In the genomic region with DNA sequence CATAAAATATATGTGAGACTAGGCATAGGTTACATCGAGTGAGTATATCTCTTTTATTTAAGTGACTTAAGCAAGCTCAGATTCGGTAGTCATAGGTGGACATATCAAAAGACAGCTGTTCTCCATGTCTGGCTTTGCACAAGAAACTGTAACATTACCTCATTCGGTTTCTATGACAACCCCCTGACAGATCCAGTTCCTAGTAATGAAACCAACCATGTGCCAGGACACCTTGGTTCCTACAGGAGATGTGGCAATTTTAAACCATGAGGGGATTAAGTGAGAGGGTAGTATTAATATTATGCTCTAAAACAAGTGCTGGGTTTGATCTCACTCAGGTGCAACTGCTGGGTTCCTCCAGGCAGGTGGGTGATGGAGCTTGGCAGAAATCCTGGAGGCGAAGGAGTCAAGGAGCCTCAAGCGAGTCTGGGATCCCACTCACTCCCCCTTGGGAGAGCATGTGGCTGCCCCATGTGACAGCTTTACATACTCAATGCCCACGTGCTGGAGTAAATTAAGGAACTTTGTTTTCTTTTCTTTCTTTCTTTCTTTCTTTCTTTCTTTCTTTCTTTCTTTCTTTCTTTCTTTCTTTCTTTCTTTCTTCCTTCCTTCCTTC, we compare ENCODE assay signal across 13 mouse cellular contexts.
A peak's percentile ranks its signal among the peaks of the same experiment; 100 is the strongest.
DNase-seq lines count a peak whose midpoint lies in the region; ATAC-seq lines count a peak whose summit lies in the region.
"Had no signal": no experiment of that assay in that cellular context is flagged by ENCODE, and none has a peak within 500 bp of the region (broad histone marks: within the 10 kb centered on the region; RNA-seq: fewer than 3 reads in every experiment).

No protein-coding gene starts in this region.

- H3K36me3 ChIP-seq in heart, embryonic 13.5 days, result peaks cover 4% of the 10 kb centered on the region; the same call in 1 of the 2 replicates
- H3K36me3 ChIP-seq: midbrain, embryonic 12.5 days had no signal

- H3K4me2 ChIP-seq in heart, embryonic 13.5 days, result no peak overlapping the region
- H3K4me2 ChIP-seq: midbrain, embryonic 12.5 days had no signal

- no peak overlapping the region for H3K4me3 ChIP-seq in heart, embryonic 13.5 days
- H3K4me3 ChIP-seq: midbrain, embryonic 12.5 days had no signal

- H3K4me1 ChIP-seq in heart, embryonic 13.5 days, result peaks cover 58% of the 10 kb centered on the region

- H3K9ac ChIP-seq in heart, embryonic 13.5 days, result no peak overlapping the region
- H3K9ac ChIP-seq: midbrain, embryonic 12.5 days had no signal

- DNase-seq in heart, adult 8-10 months (ENCODE audit: low spot score), result no peak
- peak; percentile 49 to 50 for DNase-seq in right cerebral cortex, postnatal 36 days (ENCODE audit: low spot score in 2 of 2)
- no peak for DNase-seq in right cerebral cortex, postnatal 4 days
- DNase-seq in cerebellum, adult 8-10 months, result no peak
- DNase-seq: adrenal gland, postnatal 10 days; cerebellum, adult 11 months; heart, postnatal 4 days; retina, postnatal 1 day had no signal

- 59% methylated on average over 6 of the region's 6 CpGs for WGBS in heart, embryonic 13.5 days

- no peaks in the 10 kb centered on the region for H3K27me3 ChIP-seq in heart, embryonic 13.5 days (replicated peaks)
- H3K27me3 ChIP-seq: midbrain, embryonic 12.5 days had no signal

- no peaks in the 10 kb centered on the region for H3K9me3 ChIP-seq in heart, embryonic 13.5 days
- H3K9me3 ChIP-seq: midbrain, embryonic 12.5 days had no signal

- no peak for ATAC-seq in heart, embryonic 13.5 days (ENCODE audit: extremely low read depth, insufficient number of reproducible peaks, low FRiP score, low TSS enrichment)
- ATAC-seq in granulocyte monocyte progenitor cell, adult 5-6 weeks (replicated peaks; ENCODE audit: poor library complexity, severe bottlenecking), result peak; percentile 71
- no peak for ATAC-seq in erythroblast, adult 5-6 weeks (replicated peaks; ENCODE audit: low FRiP score, poor library complexity, severe bottlenecking)
- ATAC-seq: intestine, embryonic 16.5 days had no signal

- peak overlapping the region; percentile 84 for H3K27ac ChIP-seq in heart, embryonic 13.5 days (replicated peaks)
- H3K27ac ChIP-seq: midbrain, embryonic 12.5 days had no signal

Comparison
In these comparisons a context has a peak if more than half of its experiments do, and no peak if none do; other contexts are left out.
1. DNase-seq: peak in right cerebral cortex, postnatal 36 days (2 of 2); none in heart, adult 8-10 months (single experiment), right cerebral cortex, postnatal 4 days (single experiment) and cerebellum, adult 8-10 months (single experiment).